Mouse (Mus musculus): ENCODE results near the gene Gm5168.
"Not testable (repeated sequence)": the region's sequence is repeated elsewhere in the genome, so short reads cannot be mapped to it uniquely, and the experiment has no call there.

DNA sequence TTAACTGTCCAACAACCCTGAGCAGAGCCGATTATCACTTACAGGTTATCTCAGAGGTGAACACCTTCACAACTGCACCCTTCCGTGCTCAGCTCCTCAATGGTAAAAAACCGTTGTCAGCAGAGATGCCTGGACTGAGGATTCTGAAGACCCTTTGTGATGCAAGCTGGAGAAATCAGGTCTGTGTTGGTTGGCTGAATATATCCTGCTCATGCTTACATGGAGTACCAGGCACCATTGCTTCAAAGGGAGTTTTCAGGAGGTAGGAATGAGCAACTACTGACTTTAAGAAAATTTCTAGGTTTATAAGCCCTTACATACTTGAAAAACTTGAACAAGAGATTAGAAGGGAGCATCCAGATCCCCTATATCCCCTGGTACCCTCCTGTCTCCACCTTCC lies at the start of gene Gm5168:
- TF ChIP-seq CTCF (conservative IDR thresholded peaks at IDR 0.05; ENCODE audit: insufficient read depth, insufficient read length, low read depth, low read length); POLR2A (IDR thresholded peaks at IDR 0.05; ENCODE audit: low read depth, low read length): not testable (repeated sequence)

Measured in kidney, adult 2 months (tissue).